In the genomic region with DNA sequence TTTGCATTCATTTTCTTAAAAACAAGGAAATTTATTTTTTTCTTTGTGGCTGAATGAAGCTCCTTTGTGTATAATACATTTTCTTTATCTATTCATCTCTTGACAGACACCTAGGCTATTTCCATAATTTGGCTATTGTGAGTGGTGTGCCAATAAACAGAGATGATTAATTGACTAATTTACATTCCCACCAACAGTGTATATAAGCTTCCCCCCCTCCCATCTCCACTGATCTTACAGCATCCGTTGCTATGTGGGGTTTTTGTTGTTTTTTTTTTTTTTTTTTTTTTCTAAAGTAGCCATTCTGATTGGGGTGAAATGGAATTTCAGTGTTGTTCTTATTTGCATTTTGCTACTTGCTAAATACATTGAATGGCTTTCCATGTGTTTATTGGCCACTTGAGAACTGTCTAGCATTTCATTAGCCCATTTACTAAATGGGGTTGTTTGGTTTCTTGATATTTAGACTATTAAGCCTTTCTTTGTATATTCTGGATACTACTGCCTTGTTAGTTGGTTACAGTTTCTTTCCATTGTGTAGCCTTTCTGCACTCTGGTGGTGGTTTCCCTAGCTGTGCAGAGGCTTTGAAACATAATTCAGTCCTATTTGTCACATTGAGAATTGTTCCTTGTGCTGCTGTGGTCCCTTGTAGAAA, we compare ENCODE assay signal across 17 mouse cellular contexts.
DNase-seq lines count a peak whose midpoint lies in the region; ATAC-seq and TF ChIP-seq lines count a peak whose summit lies in the region.
"Had no signal": no experiment of that assay in that cellular context is flagged by ENCODE, and none has a peak within 500 bp of the region (broad histone marks: within the 10 kb centered on the region; RNA-seq: fewer than 3 reads in every experiment).

No protein-coding gene starts in this region.

- no peak overlapping the region for H3K9ac ChIP-seq in heart, adult 2 months (ENCODE audit: low read depth, low read length)
- no peak overlapping the region for H3K9ac ChIP-seq in heart, embryonic 11.5 days (ENCODE audit: low read depth, low read length)
- no peak overlapping the region for H3K9ac ChIP-seq in midbrain, postnatal 0 days (replicated peaks; ENCODE audit: low read length, poor library complexity, severe bottlenecking)
- H3K9ac ChIP-seq in midbrain, embryonic 13.5 days (replicated peaks), result no peak overlapping the region
- H3K9ac ChIP-seq in forebrain, embryonic 14.5 days (ENCODE audit: low read length), result no peak overlapping the region
- no peak overlapping the region for H3K9ac ChIP-seq in stomach, postnatal 0 days (ENCODE audit: low read length)
- H3K9ac ChIP-seq: limb, embryonic 13.5 days; liver, embryonic 13.5 days; lung, embryonic 15.5 days had no signal

- peak; percentile 60 for TF ChIP-seq CTCF in heart, adult 2 months (IDR thresholded peaks at IDR 0.05)
- TF ChIP-seq CTCF in midbrain, postnatal 0 days (IDR thresholded peaks at IDR 0.05), result peak; percentile 41
- TF ChIP-seq CTCF in stomach, postnatal 0 days (IDR thresholded peaks at IDR 0.05; ENCODE audit: low read depth), result peak; percentile 34; the same call in 1 of the 2 replicates

- 50% methylated on average over 1 of the region's 1 CpGs for WGBS in heart, adult 2 months
- WGBS in heart, embryonic 11.5 days (ENCODE audit: insufficient replicate concordance), result 44% methylated on average over 1 of the region's 1 CpGs
- WGBS in midbrain, postnatal 0 days, result 42% methylated on average over 1 of the region's 1 CpGs
- 81% methylated on average over 1 of the region's 1 CpGs for WGBS in midbrain, embryonic 13.5 days
- 17% methylated on average over 1 of the region's 1 CpGs for WGBS in forebrain, embryonic 14.5 days
- 33% methylated on average over 1 of the region's 1 CpGs for WGBS in stomach, postnatal 0 days

- no peak overlapping the region for H3K27ac ChIP-seq in heart, adult 2 months
- no peak overlapping the region for H3K27ac ChIP-seq in heart, embryonic 11.5 days (ENCODE audit: low read depth, low read length)
- H3K27ac ChIP-seq in midbrain, postnatal 0 days (ENCODE audit: low read depth, low read length), result no peak overlapping the region
- no peak overlapping the region for H3K27ac ChIP-seq in midbrain, embryonic 13.5 days
- H3K27ac ChIP-seq in forebrain, embryonic 14.5 days (ENCODE audit: low read depth, low read length), result no peak overlapping the region
- H3K27ac ChIP-seq in stomach, postnatal 0 days (replicated peaks), result no peak overlapping the region
- H3K27ac ChIP-seq: embryonic facial prominence, embryonic 10.5 days; gastrocnemius, adult 2 months; limb, embryonic 13.5 days; liver, embryonic 13.5 days; lung, embryonic 15.5 days; macrophage; midbrain, embryonic 10.5 days had no signal

- TF ChIP-seq POLR2A in heart, adult 2 months (IDR thresholded peaks at IDR 0.05; ENCODE audit: insufficient read depth, low read depth, low read length), result no peak

- no peaks in the 10 kb centered on the region for H3K36me3 ChIP-seq in heart, adult 2 months (ENCODE audit: control insufficient read depth, insufficient read depth, low read length)
- no peaks in the 10 kb centered on the region for H3K36me3 ChIP-seq in heart, embryonic 11.5 days (ENCODE audit: control insufficient read depth, insufficient read depth, low read length)
- no peaks in the 10 kb centered on the region for H3K36me3 ChIP-seq in midbrain, postnatal 0 days (ENCODE audit: insufficient read depth, low read length)
- no peaks in the 10 kb centered on the region for H3K36me3 ChIP-seq in midbrain, embryonic 13.5 days
- no peaks in the 10 kb centered on the region for H3K36me3 ChIP-seq in forebrain, embryonic 14.5 days (ENCODE audit: control insufficient read depth, insufficient read depth, low read length)
- no peaks in the 10 kb centered on the region for H3K36me3 ChIP-seq in stomach, postnatal 0 days (ENCODE audit: control insufficient read depth, insufficient read depth, low read length)
- H3K36me3 ChIP-seq: embryonic facial prominence, embryonic 10.5 days; limb, embryonic 13.5 days; liver, embryonic 13.5 days; lung, embryonic 15.5 days; midbrain, embryonic 10.5 days had no signal

- H3K4me3 ChIP-seq in heart, adult 2 months, result no peak overlapping the region
- H3K4me3 ChIP-seq in heart, embryonic 11.5 days (ENCODE audit: low read depth, low read length), result no peak overlapping the region
- H3K4me3 ChIP-seq in midbrain, postnatal 0 days (ENCODE audit: low read depth, low read length), result no peak overlapping the region
- H3K4me3 ChIP-seq in midbrain, embryonic 13.5 days (replicated peaks), result no peak overlapping the region
- H3K4me3 ChIP-seq in forebrain, embryonic 14.5 days (ENCODE audit: low read depth, low read length), result no peak overlapping the region
- H3K4me3 ChIP-seq in stomach, postnatal 0 days (ENCODE audit: low read depth, low read length), result no peak overlapping the region
- H3K4me3 ChIP-seq: embryonic facial prominence, embryonic 10.5 days; gastrocnemius, adult 2 months; limb, embryonic 13.5 days; liver, embryonic 13.5 days; lung, embryonic 15.5 days; midbrain, embryonic 10.5 days had no signal

- no peak for ATAC-seq in heart, embryonic 11.5 days (replicated peaks; ENCODE audit: insufficient number of reproducible peaks, low FRiP score, low TSS enrichment)
- no peak for ATAC-seq in midbrain, postnatal 0 days (ENCODE audit: low FRiP score)
- ATAC-seq in midbrain, embryonic 13.5 days, result no peak
- ATAC-seq in forebrain, embryonic 14.5 days, result peak; percentile 37
- no peak for ATAC-seq in stomach, postnatal 0 days (ENCODE audit: low FRiP score, low TSS enrichment)

- H3K27me3 ChIP-seq in heart, adult 2 months (ENCODE audit: control insufficient read depth, insufficient read depth, low read length), result no peaks in the 10 kb centered on the region
- H3K27me3 ChIP-seq in heart, embryonic 11.5 days (ENCODE audit: control insufficient read depth, insufficient read depth, low read length), result no peaks in the 10 kb centered on the region
- H3K27me3 ChIP-seq in midbrain, postnatal 0 days (ENCODE audit: insufficient read depth, low read length), result no peaks in the 10 kb centered on the region
- no peaks in the 10 kb centered on the region for H3K27me3 ChIP-seq in midbrain, embryonic 13.5 days
- H3K27me3 ChIP-seq in forebrain, embryonic 14.5 days (replicated peaks; ENCODE audit: control insufficient read depth, insufficient read depth, low read length), result no peaks in the 10 kb centered on the region
- H3K27me3 ChIP-seq in stomach, postnatal 0 days (ENCODE audit: control insufficient read depth, insufficient read depth, low read length), result no peaks in the 10 kb centered on the region
- H3K27me3 ChIP-seq: limb, embryonic 13.5 days; liver, embryonic 13.5 days; lung, embryonic 15.5 days had no signal

- DNase-seq in heart, adult 2 months, result no peak
- no peak for DNase-seq in midbrain, postnatal 0 days (ENCODE audit: low spot score)
- DNase-seq in forebrain, embryonic 14.5 days (ENCODE audit: low spot score), result peak; percentile 57
- DNase-seq in stomach, postnatal 0 days (ENCODE audit: low spot score), result no peak
- no peak for DNase-seq in adrenal gland, adult 2 months
- DNase-seq: cerebellum, adult 8-10 months; gastrocnemius, adult 2 months; heart, adult 11 months; liver, embryonic 13.5 days; thymus, postnatal 36 days had no signal

- no peaks in the 10 kb centered on the region for H3K9me3 ChIP-seq in heart, embryonic 11.5 days (replicated peaks; ENCODE audit: control insufficient read depth, low read length)
- no peaks in the 10 kb centered on the region for H3K9me3 ChIP-seq in midbrain, postnatal 0 days (ENCODE audit: low read length)
- H3K9me3 ChIP-seq in midbrain, embryonic 13.5 days, result no peaks in the 10 kb centered on the region
- no peaks in the 10 kb centered on the region for H3K9me3 ChIP-seq in forebrain, embryonic 14.5 days (replicated peaks; ENCODE audit: control insufficient read depth, low read length)
- no peaks in the 10 kb centered on the region for H3K9me3 ChIP-seq in stomach, postnatal 0 days (ENCODE audit: control insufficient read depth, low read length)
- H3K9me3 ChIP-seq: embryonic facial prominence, embryonic 10.5 days; limb, embryonic 13.5 days; liver, embryonic 13.5 days; lung, embryonic 15.5 days; midbrain, embryonic 10.5 days had no signal

- intact Hi-C loops in heart, adult 2 months (cut with DNase I), result loop anchor here (10.0 kb wide), 1 partner anchor 727 kb away; no protein-coding TSS in a partner anchor

- H3K4me1 ChIP-seq in heart, adult 2 months (ENCODE audit: control insufficient read depth, insufficient read depth, low read length), result no peaks in the 10 kb centered on the region
- H3K4me1 ChIP-seq in heart, embryonic 11.5 days (ENCODE audit: control insufficient read depth, insufficient read depth, low read length), result no peaks in the 10 kb centered on the region
- no peaks in the 10 kb centered on the region for H3K4me1 ChIP-seq in midbrain, postnatal 0 days (ENCODE audit: insufficient read depth, low read length)
- H3K4me1 ChIP-seq in midbrain, embryonic 13.5 days (replicated peaks), result no peaks in the 10 kb centered on the region
- no peaks in the 10 kb centered on the region for H3K4me1 ChIP-seq in forebrain, embryonic 14.5 days (ENCODE audit: control insufficient read depth, insufficient read depth, low read length)
- H3K4me1 ChIP-seq in stomach, postnatal 0 days (replicated peaks; ENCODE audit: control insufficient read depth, insufficient read depth), result no peaks in the 10 kb centered on the region
- H3K4me1 ChIP-seq: embryonic facial prominence, embryonic 10.5 days; liver, embryonic 13.5 days; lung, embryonic 15.5 days; midbrain, embryonic 10.5 days had no signal

- no peak for TF ChIP-seq EP300 in heart, adult 2 months (IDR thresholded peaks at IDR 0.05; ENCODE audit: insufficient read depth, low read depth, low read length)
- no peak for TF ChIP-seq EP300 in stomach, postnatal 0 days (optimal IDR thresholded peaks at IDR 0.05)

- no peaks in the 10 kb centered on the region for H3K79me2 ChIP-seq in heart, adult 2 months (replicated peaks; ENCODE audit: control insufficient read depth, insufficient read depth, low read length)

- no peak overlapping the region for H3K4me2 ChIP-seq in heart, embryonic 11.5 days
- H3K4me2 ChIP-seq in midbrain, postnatal 0 days (ENCODE audit: low read depth, low read length, poor library complexity, severe bottlenecking), result no peak overlapping the region
- no peak overlapping the region for H3K4me2 ChIP-seq in midbrain, embryonic 13.5 days (replicated peaks)
- no peak overlapping the region for H3K4me2 ChIP-seq in forebrain, embryonic 14.5 days (ENCODE audit: low read length)
- no peak overlapping the region for H3K4me2 ChIP-seq in stomach, postnatal 0 days (replicated peaks; ENCODE audit: low read depth)
- H3K4me2 ChIP-seq: limb, embryonic 13.5 days; liver, embryonic 13.5 days; lung, embryonic 15.5 days had no signal
